Mouse (Mus musculus) olfactory bulb, adult 2 months (tissue): ENCODE measurements at regions not wholly inside any gene's neighbourhood (a gene's known extent, or its start where the extent isn't known, plus 50 kb on each side); places are given as distances from the start of the nearest gene placed in this dataset.

ENCODE experiments used
- H3K27ac ChIP-seq: fragments of 200-500 bp; 2 replicates; pipeline ENCODE4 v1.5.1; 2012; ENCODE audit warnings: low read depth, low read length; ENCODE audit not compliant: insufficient read depth
- H3K4me1 ChIP-seq: fragments of 200-500 bp; 2 replicates; pipeline ENCODE4 v1.6.1; 2012; ENCODE audit warnings: low read length; ENCODE audit not compliant: control insufficient read depth, insufficient read depth
- H3K4me3 ChIP-seq: fragments of 200-500 bp; 2 replicates; pipeline ENCODE4 v1.5.1; 2012; ENCODE audit warnings: mild to moderate bottlenecking, low read depth, low read length, moderate library complexity; ENCODE audit not compliant: insufficient read depth
- CTCF ChIP-seq: fragments of 200-500 bp; IDR thresholded peaks from 2 replicates; pipeline ENCODE4 v1.5.1; 2012; ENCODE audit warnings: low read depth, mild to moderate bottlenecking, low read length, moderate library complexity; ENCODE audit not compliant: insufficient read depth
- POLR2A ChIP-seq: fragments of 200-500 bp; IDR thresholded peaks from 2 replicates; pipeline ENCODE4 v1.6.1; 2012; ENCODE audit warnings: mild to moderate bottlenecking, low read depth, low read length, moderate library complexity; ENCODE audit not compliant: insufficient read depth
- WGBS: fragments of 180-500 bp; shearing (Covaris S2); methylation state at CpG from one replicate; pipeline ENCODE4 v1.1.7; 2018; 5-methylcytosine and 5-hydroxymethylcytosine counted together

DNA sequence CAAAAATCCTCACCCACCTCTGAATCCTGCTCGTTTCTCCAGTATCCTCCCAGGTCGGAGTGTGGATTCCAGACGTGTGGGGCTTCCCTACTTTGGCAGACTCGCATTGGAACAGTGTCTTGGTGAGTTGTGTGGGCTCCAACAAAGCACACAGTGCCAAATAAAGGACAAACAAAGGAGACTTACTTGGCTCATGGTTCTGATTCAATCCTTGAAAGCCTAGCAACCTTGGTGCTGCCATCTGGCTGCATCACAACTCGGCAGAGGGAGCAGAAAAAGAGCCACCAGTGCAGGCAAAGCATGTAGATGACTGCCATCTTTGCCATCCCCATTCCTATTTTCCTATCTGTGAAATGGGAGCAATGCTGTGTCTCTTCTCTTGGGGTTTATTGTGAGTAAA, 64.0 kb downstream of the Il9r start:
- H3K4me1 ChIP-seq = peaks cover 34% of the 10 kb centered on the region
- H3K27ac ChIP-seq = no peak overlapping the region
- TF ChIP-seq POLR2A = no peak
- no peak for TF ChIP-seq CTCF
- 31% methylated on average over 5 of the region's 5 CpGs for WGBS
- H3K4me3 ChIP-seq = no peak overlapping the region

DNA sequence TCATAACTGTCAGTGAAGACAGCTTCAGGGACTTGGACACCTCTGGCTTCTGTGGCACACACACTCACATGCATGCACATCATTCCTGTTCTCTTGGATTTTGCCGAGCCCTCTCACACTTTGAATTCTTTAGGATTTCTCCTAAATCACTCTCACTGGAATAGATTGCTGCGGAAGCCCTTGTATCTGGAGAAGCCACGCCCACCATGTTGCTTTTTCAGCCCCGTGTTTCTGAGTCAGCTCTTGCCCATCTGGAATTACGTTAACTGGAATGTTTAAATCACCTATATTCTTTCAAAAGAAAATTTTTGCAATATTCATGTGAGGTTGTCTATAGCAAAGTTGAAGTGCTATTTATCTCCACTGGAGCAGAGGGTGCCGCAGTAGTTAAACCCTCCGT, 66.1 kb downstream of the Il9r start:
- no peak overlapping the region for H3K4me3 ChIP-seq
- H3K4me1 ChIP-seq = peaks cover 27% of the 10 kb centered on the region
- no peak overlapping the region for H3K27ac ChIP-seq
- TF ChIP-seq CTCF = no peak
- WGBS = 51% methylated on average over 7 of the region's 7 CpGs

DNA sequence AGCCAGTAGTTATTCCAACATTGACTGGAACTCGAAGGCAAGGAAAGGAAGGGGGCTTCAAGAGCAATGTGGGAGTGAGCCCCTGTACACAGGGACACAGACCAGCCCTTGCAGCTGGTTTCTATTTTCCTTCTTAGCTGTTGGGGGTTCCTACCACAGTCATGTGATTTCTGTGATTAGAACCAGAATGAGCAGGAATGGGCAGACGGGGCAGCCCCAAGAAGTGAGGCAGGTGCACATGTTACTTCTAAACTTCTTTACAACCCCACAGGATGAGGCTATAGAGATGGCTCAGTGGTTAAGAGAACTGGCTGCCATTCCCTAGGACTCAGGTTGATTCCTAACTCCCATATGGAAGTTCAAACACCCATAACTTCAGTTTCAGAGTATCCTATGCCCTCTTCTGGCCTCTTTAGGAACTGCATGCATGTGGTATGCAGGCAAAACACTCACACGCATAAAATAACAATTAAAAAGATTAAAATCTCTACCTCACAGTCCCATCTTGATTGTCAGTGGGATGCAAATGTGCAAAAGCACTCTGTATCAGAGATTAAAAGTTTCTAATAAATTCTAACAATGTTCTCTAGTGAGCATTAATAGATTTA, 68.0 kb downstream of the Il9r start:
- no peak for TF ChIP-seq POLR2A
- no peak for TF ChIP-seq CTCF
- Histone ChIP-seq H3K4me1 (peaks cover 28% of the 10 kb centered on the region), H3K4me3 (no peak overlapping the region), H3K27ac (no peak overlapping the region)
- 84% methylated on average over 3 of the region's 3 CpGs for WGBS

DNA sequence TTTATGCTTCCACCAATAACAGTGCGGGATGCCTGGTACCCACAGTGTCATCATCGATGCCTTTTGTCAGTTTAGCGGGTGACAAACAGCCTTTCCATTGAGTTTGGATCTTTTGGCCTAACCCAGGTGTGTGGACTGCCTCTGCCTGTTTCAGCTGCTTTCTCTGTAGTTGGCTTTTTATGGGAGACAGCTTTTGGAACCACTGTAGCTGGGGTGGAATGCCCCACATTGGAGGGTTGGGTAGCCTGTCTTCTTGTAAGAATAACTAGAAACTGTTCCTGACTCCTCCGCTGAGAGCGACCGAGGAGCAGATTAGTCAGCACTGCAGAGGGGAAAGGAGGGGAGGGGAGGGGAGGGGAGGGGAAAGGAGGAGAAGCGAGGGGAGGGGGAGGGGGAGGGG, 71.5 kb downstream of the Il9r start:
- WGBS = 44% methylated on average over 7 of the region's 7 CpGs
- Histone ChIP-seq H3K4me1 (peaks cover 34% of the 10 kb centered on the region), H3K27ac (peak overlapping the region; percentile 96), H3K4me3 (no peak overlapping the region)
- TF ChIP-seq CTCF (no peak), POLR2A (no peak)

DNA sequence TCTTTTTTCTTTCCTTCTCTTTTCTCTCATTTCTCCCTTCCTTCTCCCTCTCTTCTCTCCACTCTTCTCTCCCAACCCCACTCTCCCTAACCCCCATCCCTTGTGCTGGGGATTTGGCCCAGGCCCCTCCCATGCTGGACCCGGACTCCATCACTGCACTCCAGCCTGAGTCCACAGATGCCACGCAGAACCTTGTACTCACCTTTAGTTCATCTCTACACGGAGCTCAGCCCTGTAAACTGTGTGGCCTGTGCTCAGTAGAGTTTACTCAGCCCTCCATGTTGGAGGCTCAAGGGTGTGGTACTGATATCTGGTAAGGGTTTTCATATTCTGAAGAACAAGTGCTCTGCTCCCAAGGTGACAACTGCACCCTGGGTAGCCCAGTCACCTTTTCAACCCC, 72.1 kb downstream of the Il9r start:
- Histone ChIP-seq H3K27ac (peak overlapping the region; percentile 96), H3K4me3 (no peak overlapping the region), H3K4me1 (peaks cover 31% of the 10 kb centered on the region)
- 66% methylated on average over 3 of the region's 3 CpGs for WGBS
- TF ChIP-seq CTCF (no peak), POLR2A (no peak)

DNA sequence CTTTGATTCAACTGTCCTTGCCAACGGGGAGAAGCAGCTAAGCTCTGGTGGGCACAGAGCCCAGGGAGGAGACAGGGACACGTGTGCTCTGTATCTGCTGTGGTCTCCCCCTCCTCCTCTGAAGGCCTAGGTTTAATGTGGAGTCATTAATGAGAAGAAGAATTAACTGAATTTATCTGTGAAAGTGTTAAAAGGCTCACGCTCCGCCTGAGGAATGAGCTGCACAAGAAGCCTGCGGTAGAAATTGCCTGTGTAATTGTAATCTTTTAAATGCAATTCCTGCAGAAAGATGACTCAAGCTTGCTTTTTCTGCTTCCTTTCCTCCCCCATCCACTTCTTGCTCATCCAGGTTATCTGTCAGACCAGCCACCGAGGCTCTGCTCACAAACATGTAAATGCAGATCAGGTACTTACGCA, 72.7 kb downstream of the Il9r start:
- WGBS = 29% methylated on average over 7 of the region's 7 CpGs

DNA sequence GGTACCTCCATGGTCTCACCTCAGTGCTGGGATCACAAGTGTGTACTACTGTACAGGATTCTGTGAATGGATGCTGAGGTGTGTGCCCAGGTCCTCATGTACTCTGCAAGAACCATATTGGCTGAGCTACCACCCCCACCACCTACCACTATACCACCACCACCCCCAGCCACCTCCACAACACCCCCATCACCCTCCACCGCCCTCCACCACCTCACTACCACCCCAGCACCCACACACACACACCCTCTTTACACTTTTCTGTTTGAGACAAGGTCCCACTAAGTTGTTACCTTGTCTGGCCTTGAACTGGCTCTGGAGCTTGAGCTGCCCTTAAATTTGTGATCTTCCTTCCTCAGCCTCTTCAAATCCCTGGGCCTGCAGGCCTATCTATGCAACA, 73.3 kb downstream of the Il9r start:
- H3K4me1 ChIP-seq = peaks cover 31% of the 10 kb centered on the region
- H3K4me3 ChIP-seq = no peak overlapping the region
- peak overlapping the region; percentile 96 for H3K27ac ChIP-seq
- no peak for TF ChIP-seq POLR2A
- no peak for TF ChIP-seq CTCF
- 86% methylated on average over 1 of the region's 1 CpGs for WGBS

More for the DNA sequence above, 72.7 kb downstream of the Il9r start:
- Histone ChIP-seq H3K27ac (peak overlapping the region; percentile 96), H3K4me3 (no peak overlapping the region), H3K4me1 (peaks cover 31% of the 10 kb centered on the region)
- TF ChIP-seq POLR2A (no peak), CTCF (no peak)

DNA sequence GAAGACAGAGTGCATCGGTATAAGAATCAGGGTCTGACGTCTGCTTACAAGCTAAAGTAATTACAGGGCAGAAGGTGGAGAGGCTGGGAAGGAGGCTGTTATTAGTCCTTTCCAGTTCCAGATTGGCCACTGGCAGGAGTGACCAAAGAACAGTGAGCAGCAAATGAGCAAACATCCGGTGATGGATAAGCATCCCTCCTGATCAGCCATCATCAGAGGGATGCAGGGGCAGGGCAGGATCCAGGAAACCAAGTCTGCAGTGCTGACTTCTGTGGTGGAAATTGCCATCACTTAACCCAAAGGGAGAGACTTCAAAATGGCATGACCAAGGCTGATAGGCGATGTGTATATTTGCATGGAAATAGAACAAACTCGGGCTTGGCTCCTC, 73.8 kb downstream of the Il9r start:
- 43% methylated on average over 5 of the region's 5 CpGs for WGBS
- Histone ChIP-seq H3K27ac (peak overlapping the region; percentile 77), H3K4me3 (no peak overlapping the region), H3K4me1 (peaks cover 31% of the 10 kb centered on the region)
- TF ChIP-seq CTCF (no peak), POLR2A (no peak)

DNA sequence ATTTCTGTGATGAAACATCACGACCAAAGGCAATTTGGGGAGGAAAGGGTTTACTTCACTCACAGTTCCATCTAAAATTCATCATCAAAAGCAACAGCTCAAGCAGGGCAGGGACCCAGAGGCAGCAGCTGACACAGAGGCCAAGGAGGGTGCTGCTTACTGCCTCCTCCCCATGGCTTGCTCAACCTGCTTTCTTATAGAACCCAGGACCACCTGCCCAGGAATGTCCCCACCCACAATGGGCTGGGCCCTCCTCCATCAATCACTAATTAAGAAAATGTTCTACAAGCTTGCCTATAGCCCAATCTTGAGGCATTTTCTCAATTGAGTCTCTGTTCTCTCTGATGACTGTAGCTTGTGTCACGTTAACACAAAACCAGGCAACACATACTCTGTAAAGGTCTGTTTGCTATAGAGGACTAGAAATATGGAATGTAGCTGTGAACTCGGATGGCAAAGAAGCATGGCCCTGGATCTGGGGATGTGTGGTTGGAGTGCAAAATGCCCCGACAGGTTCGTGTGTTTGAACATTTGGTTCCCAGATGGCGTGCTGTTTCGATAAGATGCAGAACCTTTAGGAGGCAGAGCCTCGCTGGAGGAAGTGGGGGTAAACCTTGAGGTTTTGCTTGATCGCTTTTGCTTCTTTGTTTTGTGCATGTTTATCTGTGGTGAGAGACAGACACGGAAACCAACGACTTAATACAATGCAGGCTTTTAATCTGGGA, 74.3 kb downstream of the Il9r start:
- Histone ChIP-seq H3K4me1 (peaks cover 33% of the 10 kb centered on the region), H3K4me3 (no peak overlapping the region), H3K27ac (peak overlapping the region; percentile 77)
- TF ChIP-seq POLR2A (no peak), CTCF (no peak)
- 40% methylated on average over 11 of the region's 11 CpGs for WGBS
